In genomic region chr5:115714761-115715160, GRCm38 (mm10) we compare ENCODE assay signal across 26 mouse cellular contexts. TPM values are rescaled to one million over a fixed set of nuclear protein-coding genes. Genes with fewer than 3 reads are reported as not detected.
DNase-seq lines count a peak whose midpoint lies in the region; ATAC-seq and TF ChIP-seq lines count a peak whose summit lies in the region.
"Had no signal": no experiment of that assay in that cellular context is flagged by ENCODE, and none has a peak within 500 bp of the region (broad histone marks: within the 10 kb centered on the region; RNA-seq: fewer than 3 reads in every experiment).

No protein-coding gene starts in this region.

- no peak for TF ChIP-seq CTCF in kidney, adult 2 months (conservative IDR thresholded peaks at IDR 0.05; ENCODE audit: insufficient read depth, insufficient read length, low read depth, low read length)

- peak; percentile 28 for DNase-seq in CD4-positive, CD25-positive, alpha-beta regulatory T cell, adult 2 months (ENCODE audit: low read depth, low spot score)
- peak; percentile 46 for DNase-seq in kidney, adult 11 months
- DNase-seq in kidney, postnatal 14 days, result no peak
- DNase-seq in kidney, adult 2 months, result peak; percentile 45
- DNase-seq in kidney, adult 9 months, result no peak
- DNase-seq in CD4-positive helper T cell, adult 2 months (ENCODE audit: low read depth, low spot score), result peak; percentile 28
- DNase-seq: adrenal gland, adult 2 months; adrenal gland, postnatal 10 days; adrenal gland, postnatal 25 days; B cell, adult 2 months; cerebellum, adult 11 months; cerebellum, adult 18-20 months; cerebellum, adult 8-10 months; cerebellum, adult 9-11 months; cerebellum, postnatal 14 days; cerebellum, postnatal 36 days; embryo, embryonic 11 days had no signal

- no peak for TF ChIP-seq POLR2A in kidney, adult 2 months (IDR thresholded peaks at IDR 0.05; ENCODE audit: low read depth, low read length)

- no peak for ATAC-seq in CD4-positive, CD25-positive, alpha-beta regulatory T cell, adult 4 months
- no peak for ATAC-seq in megakaryocyte, adult 5-6 weeks (ENCODE audit: poor library complexity, severe bottlenecking)
- ATAC-seq: forebrain, embryonic 14.5 days; forebrain, embryonic 16.5 days had no signal

- whole genome bisulfite sequencing in kidney, adult 2 months, result 70% methylated on average over 7 of the region's 7 CpGs

- H3K4me1 ChIP-seq in kidney, adult 2 months (ENCODE audit: control insufficient read depth, insufficient read depth, low read length), result no peaks in the 10 kb centered on the region
- H3K4me1 ChIP-seq: embryonic facial prominence, embryonic 13.5 days; embryonic facial prominence, embryonic 15.5 days had no signal

- no peaks in the 10 kb centered on the region for H3K36me3 ChIP-seq in kidney, adult 2 months (ENCODE audit: control insufficient read depth, insufficient read depth, low read length)
- H3K36me3 ChIP-seq: embryonic facial prominence, embryonic 13.5 days; embryonic facial prominence, embryonic 15.5 days; forebrain, embryonic 10.5 days; forebrain, embryonic 12.5 days had no signal

- no peaks in the 10 kb centered on the region for H3K27me3 ChIP-seq in kidney, adult 2 months (replicated peaks; ENCODE audit: control insufficient read depth, insufficient read depth, low read length)
- H3K27me3 ChIP-seq: embryonic facial prominence, embryonic 13.5 days; embryonic facial prominence, embryonic 15.5 days; forebrain, embryonic 12.5 days had no signal

- no peak overlapping the region for H3K4me3 ChIP-seq in kidney, adult 2 months (ENCODE audit: insufficient read depth, low read depth, low read length)
- H3K4me3 ChIP-seq: embryonic facial prominence, embryonic 13.5 days; embryonic facial prominence, embryonic 15.5 days; erythroblast, embryonic 14.5 days; forebrain, embryonic 10.5 days; forebrain, embryonic 12.5 days had no signal

- no peak overlapping the region for H3K27ac ChIP-seq in kidney, adult 2 months (ENCODE audit: insufficient read depth, low read depth, low read length)
- H3K27ac ChIP-seq: embryonic facial prominence, embryonic 13.5 days; embryonic facial prominence, embryonic 15.5 days; forebrain, embryonic 10.5 days; forebrain, embryonic 12.5 days had no signal

RNA-seq across cellular contexts. Expression of gene Bicdl1, which starts 16.7 kb away (rescaled TPM):
- 10 to 100 TPM; 15.7 to 17.7 TPM for polyA plus RNA-seq in CD4-positive, CD25-positive, alpha-beta regulatory T cell, adult 4 months (2017; shearing (Covaris generic))
- 55.9 and 67.5 TPM in 2 replicates for polyA plus RNA-seq in kidney, adult 2 months (2012; rRNA removed)
- 0.73 and 1.3 TPM in 2 replicates for total RNA-seq in megakaryocyte, adult 5-6 weeks (2015)
- total RNA-seq in megakaryocyte, adult 5-6 weeks (2017), result 1.1 and 3.8 TPM in 2 replicates

Comparison
In these comparisons a context has a peak if more than half of its experiments do, and no peak if none do; other contexts are left out.
1. DNase-seq: peak in CD4-positive, CD25-positive, alpha-beta regulatory T cell, adult 2 months (single experiment), kidney, adult 11 months (single experiment), kidney, adult 2 months (single experiment) and CD4-positive helper T cell, adult 2 months (single experiment); none in kidney, postnatal 14 days (single experiment) and kidney, adult 9 months (single experiment).